In the genomic region with DNA sequence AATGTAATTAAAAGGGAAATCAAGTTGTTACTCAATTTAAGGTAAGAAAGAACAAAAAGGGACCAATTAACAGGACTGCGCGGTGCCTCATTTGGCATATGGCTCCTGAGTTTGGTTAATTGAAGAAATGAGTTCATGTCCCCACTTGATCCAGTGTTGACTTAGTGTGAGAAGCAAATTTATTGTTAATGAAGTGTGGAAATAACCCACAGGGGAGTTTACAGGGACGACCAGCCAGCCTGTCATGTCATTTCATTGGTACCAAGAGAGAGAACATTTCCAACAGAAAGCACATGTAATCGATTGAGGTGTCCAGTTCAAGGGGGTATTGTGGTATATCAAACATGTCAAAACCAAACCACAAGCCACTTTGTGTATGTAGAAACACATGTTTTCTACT, we compare ENCODE assay signal across 23 mouse cellular contexts.
DNase-seq lines count a peak whose midpoint lies in the region; ATAC-seq and TF ChIP-seq lines count a peak whose summit lies in the region.
"Had no signal": no experiment of that assay in that cellular context is flagged by ENCODE, and none has a peak within 500 bp of the region (broad histone marks: within the 10 kb centered on the region; RNA-seq: fewer than 3 reads in every experiment).

No protein-coding gene starts in this region.

- no peaks in the 10 kb centered on the region for H3K36me3 ChIP-seq in forebrain, embryonic 13.5 days (ENCODE audit: poor library complexity, severe bottlenecking)
- H3K36me3 ChIP-seq in forebrain, embryonic 11.5 days (ENCODE audit: control insufficient read depth, insufficient read depth, low read length): no peaks in the 10 kb centered on the region
- H3K36me3 ChIP-seq in hindbrain, embryonic 14.5 days (replicated peaks; ENCODE audit: control insufficient read depth, insufficient read depth): no peaks in the 10 kb centered on the region
- no peaks in the 10 kb centered on the region for H3K36me3 ChIP-seq in hindbrain, postnatal 0 days (ENCODE audit: insufficient read depth, low read length)
- H3K36me3 ChIP-seq: embryonic facial prominence, embryonic 12.5 days; embryonic facial prominence, embryonic 15.5 days; heart, embryonic 10.5 days; hindbrain, embryonic 12.5 days had no signal

- DNase-seq in forebrain, embryonic 11.5 days (ENCODE audit: low spot score): no peak
- DNase-seq in hindbrain, embryonic 14.5 days (ENCODE audit: low spot score): no peak
- DNase-seq in hindbrain, postnatal 0 days (ENCODE audit: low spot score): no peak
- peak; percentile 2 for DNase-seq in forelimb bud, embryonic 11.5 days (ENCODE audit: low read depth, low spot score)
- no peak for DNase-seq in retina, postnatal 1 day
- DNase-seq: adrenal gland, adult 2 months; adrenal gland, postnatal 14 days; cerebellum, adult 11-12 months; cerebellum, adult 8-10 months; cerebellum, postnatal 10 days; cerebellum, postnatal 36 days; gastrocnemius, postnatal 25 days; heart, adult 2 months; kidney, adult 2 months had no signal

- H3K9ac ChIP-seq in forebrain, embryonic 13.5 days: no peak overlapping the region
- no peak overlapping the region for H3K9ac ChIP-seq in forebrain, embryonic 11.5 days (ENCODE audit: low read length)
- no peak overlapping the region for H3K9ac ChIP-seq in hindbrain, embryonic 14.5 days
- H3K9ac ChIP-seq in hindbrain, postnatal 0 days (replicated peaks; ENCODE audit: low read length): no peak overlapping the region
- H3K9ac ChIP-seq: embryonic facial prominence, embryonic 12.5 days; embryonic facial prominence, embryonic 15.5 days; hindbrain, embryonic 12.5 days had no signal

- no peaks in the 10 kb centered on the region for H3K9me3 ChIP-seq in forebrain, embryonic 13.5 days (replicated peaks)
- no peaks in the 10 kb centered on the region for H3K9me3 ChIP-seq in forebrain, embryonic 11.5 days (ENCODE audit: control insufficient read depth, low read length)
- no peaks in the 10 kb centered on the region for H3K9me3 ChIP-seq in hindbrain, embryonic 14.5 days (ENCODE audit: control insufficient read depth, low read length)
- H3K9me3 ChIP-seq in hindbrain, postnatal 0 days (ENCODE audit: low read length): no peaks in the 10 kb centered on the region
- H3K9me3 ChIP-seq: embryonic facial prominence, embryonic 12.5 days; embryonic facial prominence, embryonic 15.5 days; heart, embryonic 10.5 days; hindbrain, embryonic 12.5 days had no signal

- H3K4me3 ChIP-seq in forebrain, embryonic 13.5 days: no peak overlapping the region
- H3K4me3 ChIP-seq in forebrain, embryonic 11.5 days (ENCODE audit: low read depth, low read length): no peak overlapping the region
- no peak overlapping the region for H3K4me3 ChIP-seq in hindbrain, embryonic 14.5 days (replicated peaks; ENCODE audit: low read length)
- no peak overlapping the region for H3K4me3 ChIP-seq in hindbrain, postnatal 0 days (ENCODE audit: low read length)
- H3K4me3 ChIP-seq: embryonic facial prominence, embryonic 12.5 days; embryonic facial prominence, embryonic 15.5 days; heart, adult 2 months; heart, embryonic 10.5 days; hindbrain, embryonic 12.5 days had no signal

- 53% methylated on average over 4 of the region's 4 CpGs for WGBS in forebrain, embryonic 13.5 days
- 76% methylated on average over 4 of the region's 4 CpGs for WGBS in forebrain, embryonic 11.5 days
- 54% methylated on average over 4 of the region's 4 CpGs for whole genome bisulfite sequencing in hindbrain, embryonic 14.5 days
- 63% methylated on average over 4 of the region's 4 CpGs for WGBS in hindbrain, postnatal 0 days

- peak; percentile 33; the same call in 1 of the 2 replicates for ATAC-seq in forebrain, embryonic 13.5 days
- ATAC-seq in forebrain, embryonic 11.5 days (replicated peaks; ENCODE audit: low FRiP score): no peak; the same call in 1 of the 2 replicates
- 0 out of 2 replicates have a peak, but pooled peaks have one; percentile 31 for ATAC-seq in hindbrain, embryonic 14.5 days (ENCODE audit: low FRiP score)
- no peak for ATAC-seq in hindbrain, postnatal 0 days
- ATAC-seq: CD4-positive, CD25-positive, alpha-beta regulatory T cell, adult 4 months; forebrain, embryonic 16.5 days; hindbrain, embryonic 16.5 days; intestine, postnatal 0 days had no signal

- H3K4me1 ChIP-seq in forebrain, embryonic 13.5 days: 0 out of 2 replicates have a peak, but pooled peaks cover 6% of the 10 kb centered on the region
- no peaks in the 10 kb centered on the region for H3K4me1 ChIP-seq in forebrain, embryonic 11.5 days (replicated peaks; ENCODE audit: control insufficient read depth, insufficient read depth, low read length)
- no peaks in the 10 kb centered on the region for H3K4me1 ChIP-seq in hindbrain, embryonic 14.5 days (replicated peaks; ENCODE audit: control insufficient read depth, insufficient read depth, low read length)
- H3K4me1 ChIP-seq in hindbrain, postnatal 0 days (ENCODE audit: insufficient read depth, low read length): no peaks in the 10 kb centered on the region
- H3K4me1 ChIP-seq: embryonic facial prominence, embryonic 12.5 days; embryonic facial prominence, embryonic 15.5 days; heart, embryonic 10.5 days; hindbrain, embryonic 12.5 days had no signal

- no peak for TF ChIP-seq CTCF in hindbrain, postnatal 0 days (IDR thresholded peaks at IDR 0.05; ENCODE audit: low read depth)

- H3K4me2 ChIP-seq in forebrain, embryonic 13.5 days: no peak overlapping the region
- no peak overlapping the region for H3K4me2 ChIP-seq in forebrain, embryonic 11.5 days (ENCODE audit: low read depth, low read length, severe bottlenecking)
- H3K4me2 ChIP-seq in hindbrain, embryonic 14.5 days (replicated peaks): no peak overlapping the region
- H3K4me2 ChIP-seq in hindbrain, postnatal 0 days (ENCODE audit: low read depth, low read length): no peak overlapping the region
- H3K4me2 ChIP-seq: embryonic facial prominence, embryonic 12.5 days; embryonic facial prominence, embryonic 15.5 days; hindbrain, embryonic 12.5 days had no signal

- H3K27me3 ChIP-seq in forebrain, embryonic 13.5 days: no peaks in the 10 kb centered on the region
- no peaks in the 10 kb centered on the region for H3K27me3 ChIP-seq in forebrain, embryonic 11.5 days (ENCODE audit: control insufficient read depth, insufficient read depth, low read length)
- H3K27me3 ChIP-seq in hindbrain, embryonic 14.5 days (ENCODE audit: control insufficient read depth, insufficient read depth, low read length): no peaks in the 10 kb centered on the region
- no peaks in the 10 kb centered on the region for H3K27me3 ChIP-seq in hindbrain, postnatal 0 days (ENCODE audit: insufficient read depth, low read length)
- H3K27me3 ChIP-seq: embryonic facial prominence, embryonic 12.5 days; embryonic facial prominence, embryonic 15.5 days; hindbrain, embryonic 12.5 days had no signal

- H3K27ac ChIP-seq in forebrain, embryonic 13.5 days: no peak overlapping the region
- no peak overlapping the region for H3K27ac ChIP-seq in forebrain, embryonic 11.5 days (ENCODE audit: low read depth, low read length)
- H3K27ac ChIP-seq in hindbrain, embryonic 14.5 days: no peak overlapping the region
- no peak overlapping the region for H3K27ac ChIP-seq in hindbrain, postnatal 0 days
- H3K27ac ChIP-seq: embryonic facial prominence, embryonic 12.5 days; embryonic facial prominence, embryonic 15.5 days; heart, adult 2 months; heart, embryonic 10.5 days; hindbrain, embryonic 12.5 days had no signal

Comparison
In these comparisons a context has a peak if more than half of its experiments do, and no peak if none do; other contexts are left out.
1. ATAC-seq: peak in forebrain, embryonic 13.5 days (single experiment) and hindbrain, embryonic 14.5 days (single experiment); none in forebrain, embryonic 11.5 days (single experiment) and hindbrain, postnatal 0 days (single experiment).